Mouse (Mus musculus) ES-E14 (cell line): ENCODE results near the gene Zfp609.

Experiments
- CHD2 ChIP-seq: IDR thresholded peaks from 2 replicates; pipeline ENCODE4 v1.6.1; 2014; ENCODE audit warnings: mild to moderate bottlenecking, low read depth, low read length, inconsistent platforms
- HCFC1 ChIP-seq: IDR thresholded peaks from 2 replicates; pipeline ENCODE4 v1.6.1; 2012; ENCODE audit warnings: low read length, inconsistent platforms, borderline replicate concordance; ENCODE audit not compliant: insufficient read depth
- MAFK ChIP-seq: IDR thresholded peaks from 2 replicates; pipeline ENCODE4 v1.6.1; 2014; ENCODE audit warnings: mild to moderate bottlenecking, low read depth, low read length, inconsistent platforms; ENCODE audit not compliant: insufficient read depth
- ZC3H11A ChIP-seq: IDR thresholded peaks from 2 replicates; pipeline ENCODE4 v1.6.1; 2012; ENCODE audit warnings: low read depth, mild to moderate bottlenecking, inconsistent platforms, low read length, borderline replicate concordance
- ZNF384 ChIP-seq: IDR thresholded peaks from 2 replicates; pipeline ENCODE4 v1.6.1; 2012; ENCODE audit warnings: low read depth, low read length, inconsistent platforms

GRCm38 (mm10) chr9:65671431-65671931 lies 155.9 kb downstream of the Zfp609 start:
- TF ChIP-seq MAFK (no peak), HCFC1 (no peak), CHD2 (no peak), ZC3H11A (no peak), ZNF384 (no peak)
